Mouse (Mus musculus) E14TG2a.4 (cell line): ENCODE measurements around the gene Esr1.

ENCODE experiments used
- CTCF ChIP-seq: conservative IDR thresholded peaks from 2 replicates; pipeline ENCODE4 v1.5.1; 2014; ENCODE audit warnings: low read length
- NANOG ChIP-seq: IDR thresholded peaks from 2 replicates; pipeline ENCODE4 v1.6.1; 2014; ENCODE audit warnings: borderline replicate concordance, low read length, mixed read lengths
- POU5F1 ChIP-seq: IDR thresholded peaks from 2 replicates; pipeline ENCODE4 v1.6.1; 2014; ENCODE audit warnings: low read length, borderline replicate concordance

DNA sequence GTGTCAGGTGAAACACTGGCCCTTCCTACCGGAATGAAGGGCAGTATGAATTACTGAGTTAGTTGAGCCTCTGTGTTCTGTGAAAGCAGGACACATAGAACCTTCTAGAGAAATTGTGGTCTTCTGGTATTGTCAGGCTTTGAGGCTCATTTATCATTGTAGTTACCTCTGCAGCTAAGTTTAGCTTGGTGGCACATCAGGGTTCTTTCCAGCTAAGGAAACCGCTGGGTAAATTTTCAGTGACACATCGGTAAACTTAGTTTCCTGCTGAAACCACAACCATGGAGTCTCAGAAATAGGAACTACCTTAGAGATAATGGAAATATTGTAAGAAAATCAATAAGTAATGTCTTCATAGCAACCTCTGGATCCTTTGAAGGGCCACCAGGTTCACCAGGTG is 366.0 kb downstream of the Esr1 start:
- TF ChIP-seq CTCF: no peak
- no peak for TF ChIP-seq NANOG
- TF ChIP-seq POU5F1: no peak
